Mouse (Mus musculus) midbrain, postnatal 0 days (tissue): ENCODE measurements around the gene Piwil4. TPM values are rescaled to one million over a fixed set of nuclear protein-coding genes. Genes with fewer than 3 reads are reported as not detected.

ENCODE experiments used
- ATAC-seq: fragments of 200-750 bp; cut with Nextera tagmentation; 2 replicates; pipeline ENCODE4 v1.8.0; 2017; ENCODE audit warnings: moderate number of reproducible peaks, mild to moderate bottlenecking, moderate TSS enrichment, moderate library complexity; ENCODE audit not compliant: low FRiP score
- DNase-seq: peaks from one replicate; pipeline ENCODE4 v3.0.0-alpha.2; 2015; ENCODE audit warnings: low spot score
- H3K27ac ChIP-seq: fragments of 300-500 bp; sonication (generic); 2 replicates; pipeline ENCODE4 v1.5.1; 2014; ENCODE audit warnings: low read depth, mild to moderate bottlenecking, low read length, mixed read lengths
- H3K27me3 ChIP-seq: fragments of 300-500 bp; sonication (generic); 2 replicates; pipeline ENCODE4 v1.6.1; 2014; ENCODE audit warnings: low read length, control low read depth, mixed read lengths; ENCODE audit not compliant: insufficient read depth
- H3K36me3 ChIP-seq: fragments of 300-500 bp; sonication (generic); 2 replicates; pipeline ENCODE4 v1.6.1; 2014; ENCODE audit warnings: low read length, control low read depth, mixed read lengths; ENCODE audit not compliant: insufficient read depth
- H3K4me1 ChIP-seq: fragments of 300-500 bp; sonication (generic); 2 replicates; pipeline ENCODE4 v1.6.1; 2014; ENCODE audit warnings: mild to moderate bottlenecking, control low read depth, antibody characterized with exemption, low read length, mixed read lengths; ENCODE audit not compliant: insufficient read depth
- H3K4me2 ChIP-seq: fragments of 300-500 bp; sonication (generic); 2 replicates; pipeline ENCODE4 v1.6.1; 2014; ENCODE audit warnings: low read depth, mild to moderate bottlenecking, low read length, mixed read lengths; ENCODE audit not compliant: poor library complexity, severe bottlenecking
- H3K4me3 ChIP-seq: fragments of 300-500 bp; sonication (generic); 2 replicates; pipeline ENCODE4 v1.5.1; 2014; ENCODE audit warnings: low read depth, mild to moderate bottlenecking, low read length, moderate library complexity
- H3K9ac ChIP-seq: fragments of 300-500 bp; sonication (generic); replicated peaks from 2 replicates; pipeline ENCODE4 v1.6.1; 2014; ENCODE audit warnings: mild to moderate bottlenecking, low read length, moderate library complexity, mixed read lengths; ENCODE audit not compliant: poor library complexity, severe bottlenecking
- H3K9me3 ChIP-seq: fragments of 300-500 bp; sonication (generic); 2 replicates; pipeline ENCODE4 v1.6.1; 2016; ENCODE audit warnings: low read length, control low read depth
- CTCF ChIP-seq: IDR thresholded peaks from 2 replicates; pipeline ENCODE4 v1.5.1; 2016; ENCODE audit warnings: antibody characterized with exemption, mild to moderate bottlenecking
- WGBS: fragments of 180-500 bp; shearing (Covaris S2); extraction: QIAGEN DNeasy Blood & Tissue Kit; methylation state at CpG from one replicate; pipeline ENCODE4 v1.1.7; 2014; 5-methylcytosine and 5-hydroxymethylcytosine counted together
- polyA plus RNA-seq: library from polyadenylated mRNA; unstranded; fragments of >200 nt; fragmentation: Nextera tagmentation; extraction: Ambion mirVana; gene quantifications from 2 replicates; pipeline ENCODE4 v1.2.1, GENCODE M21; 2015
- total RNA-seq: library from RNA; depleted of rRNA; stranded (reverse); fragments of >200 nt; gene quantifications from 2 replicates; pipeline ENCODE4 v1.2.3, GENCODE M21; 2014; rRNA removed

The Piwil4 gene
- total RNA-seq (0.94 and 1.3 TPM in 2 replicates), polyA plus RNA-seq (0.49 and 0.55 TPM in 2 replicates)

GRCm38 (mm10) chr9:14740151-14740924 is at the start of gene Piwil4:
Gene Piwil4 (minus strand): TSS chr9:14740733.
- H3K9ac ChIP-seq, result no peak within 1 kb of the TSS
- no peak within 1 kb of the TSS for H3K4me3 ChIP-seq
- H3K27ac ChIP-seq, result no peak within 1 kb of the TSS
- no peak within 1 kb of the TSS for H3K4me2 ChIP-seq
- H3K27me3 ChIP-seq, result no peaks in the 10 kb centered on the region
- no peaks in the 10 kb centered on the region for H3K9me3 ChIP-seq
- TF ChIP-seq CTCF, result no peak
- H3K4me1 ChIP-seq, result no peaks in the 10 kb centered on the region
- ATAC-seq, result no peak
- no peak for DNase-seq
- 87% methylated on average over 19 of the region's 19 CpGs for WGBS
- no peaks in the 10 kb centered on the region for H3K36me3 ChIP-seq

GRCm38 (mm10) chr9:14787356-14787755 is 46.8 kb upstream of the Piwil4 start:
- TF ChIP-seq CTCF, result no peak
- Histone ChIP-seq H3K9me3 (no peaks in the 10 kb centered on the region), H3K36me3 (peaks cover 5% of the 10 kb centered on the region; the same call in 1 of the 2 replicates), H3K27me3 (no peaks in the 10 kb centered on the region), H3K27ac (no peak overlapping the region), H3K4me1 (no peaks in the 10 kb centered on the region), H3K9ac (no peak overlapping the region), H3K4me3 (no peak overlapping the region), H3K4me2 (no peak overlapping the region)
- ATAC-seq (no peak), DNase-seq (no peak)
- WGBS, result 89% methylated on average over 6 of the region's 6 CpGs

DNA sequence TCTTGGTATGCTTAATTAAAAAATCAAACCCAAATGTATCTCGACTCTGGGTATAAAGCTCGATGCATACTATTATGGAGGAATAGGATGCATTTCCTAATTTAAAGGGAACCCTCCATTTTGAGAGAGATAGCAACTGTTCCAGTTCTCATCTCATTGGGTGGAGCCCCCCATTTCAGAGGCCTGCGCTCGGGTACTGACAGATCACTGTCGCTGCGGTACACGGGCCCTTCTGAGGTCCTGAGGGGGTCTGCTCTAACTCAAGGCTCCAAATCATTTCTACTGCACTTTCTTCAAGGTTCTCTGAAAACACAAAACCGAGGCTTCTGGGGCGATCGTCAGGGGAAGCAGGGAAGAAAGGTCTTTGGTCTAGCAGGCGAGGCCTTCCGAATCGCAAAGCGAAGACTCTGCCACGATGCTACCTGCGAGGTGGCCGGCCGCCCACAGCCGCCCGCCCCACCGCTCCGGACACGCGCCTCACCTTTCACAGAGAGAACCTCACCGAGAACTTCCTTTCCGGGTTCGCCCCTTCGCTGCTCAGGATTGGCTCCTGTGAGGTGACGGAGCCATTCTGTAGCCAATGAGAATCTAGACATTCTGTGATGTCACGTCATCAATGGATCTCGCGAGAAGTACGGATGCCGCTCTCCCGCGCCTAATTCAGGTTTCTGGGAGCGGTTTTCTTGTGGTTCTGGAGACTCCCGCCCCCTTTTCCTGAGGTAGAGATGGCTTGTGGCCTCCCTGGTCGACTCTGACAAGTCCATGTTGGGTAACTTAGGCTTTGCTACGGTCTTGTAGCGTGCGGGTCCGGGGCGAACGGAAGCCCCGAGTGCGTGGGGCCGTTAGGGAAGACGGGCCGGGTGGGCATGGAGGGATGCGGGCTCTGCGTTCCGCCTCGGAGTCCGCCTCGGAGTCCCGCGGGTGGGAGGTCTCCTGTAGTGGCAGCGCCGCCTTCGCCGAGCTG is 43.8 kb upstream of the Piwil4 start, which contains the start of the genes Mre11a and Ankrd49:
Mre11a (plus strand) TSS at position 616 of the 964 bp plus-strand sequence.
Ankrd49 (minus strand) TSS at position 818 of the 964 bp plus-strand sequence.
- peak; percentile 36; the same call in 1 of the 2 replicates for TF ChIP-seq CTCF
- H3K9ac ChIP-seq, result peak within 1 kb of the TSS; percentile 79
- peaks cover 13% of the 10 kb centered on the region for H3K36me3 ChIP-seq
- H3K4me3 ChIP-seq, result peak within 1 kb of the TSS; percentile 74
- H3K27ac ChIP-seq, result peak within 1 kb of the TSS; percentile 94
- ATAC-seq (peak; percentile 99), DNase-seq (peak; percentile 98)
- H3K4me1 ChIP-seq, result no peaks in the 10 kb centered on the region
- under 1% methylated on average over 62 of the region's 62 CpGs for WGBS
- no peaks in the 10 kb centered on the region for H3K27me3 ChIP-seq
- no peaks in the 10 kb centered on the region for H3K9me3 ChIP-seq
- H3K4me2 ChIP-seq, result peak within 1 kb of the TSS; percentile 84

GRCm38 (mm10) chr9:14778341-14778740 is 37.8 kb upstream of the Piwil4 start:
- TF ChIP-seq CTCF, result no peak
- ATAC-seq, result no peak
- no peak overlapping the region for H3K4me2 ChIP-seq
- H3K4me1 ChIP-seq, result no peaks in the 10 kb centered on the region
- no peak overlapping the region for H3K9ac ChIP-seq
- no peaks in the 10 kb centered on the region for H3K9me3 ChIP-seq
- WGBS, result 49% methylated on average over 13 of the region's 13 CpGs
- H3K27ac ChIP-seq, result no peak overlapping the region
- H3K27me3 ChIP-seq, result no peaks in the 10 kb centered on the region
- DNase-seq, result no peak
- H3K36me3 ChIP-seq, result peaks cover 10% of the 10 kb centered on the region
- no peak overlapping the region for H3K4me3 ChIP-seq

DNA sequence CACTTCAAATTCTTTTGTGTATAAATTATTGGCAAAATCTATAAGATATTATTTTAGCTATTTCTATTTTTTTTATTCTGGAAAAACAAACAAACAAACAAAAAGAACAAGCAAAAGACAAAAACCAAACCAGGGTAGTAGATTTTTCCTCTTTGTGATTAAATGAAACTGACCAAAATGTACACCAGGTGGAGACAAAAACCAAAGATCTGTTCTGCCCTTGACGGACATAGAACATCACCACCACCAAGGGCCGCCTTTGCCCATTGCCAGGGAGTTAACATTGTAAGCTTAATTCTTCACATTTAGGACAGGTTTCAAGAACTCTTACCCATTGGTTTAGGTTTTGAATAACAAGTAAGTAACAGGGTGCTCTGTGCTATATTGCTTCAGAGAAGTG is 33.3 kb upstream of the Piwil4 start:
- H3K4me2 ChIP-seq, result no peak overlapping the region
- peak; percentile 66 for TF ChIP-seq CTCF
- ATAC-seq (no peak), DNase-seq (peak; percentile 15)
- H3K36me3 ChIP-seq, result no peaks in the 10 kb centered on the region
- no peak overlapping the region for H3K4me3 ChIP-seq
- no peaks in the 10 kb centered on the region for H3K9me3 ChIP-seq
- 53% methylated on average over 2 of the region's 2 CpGs for WGBS
- H3K27me3 ChIP-seq, result no peaks in the 10 kb centered on the region
- H3K9ac ChIP-seq, result no peak overlapping the region
- H3K4me1 ChIP-seq, result 0 out of 2 replicates have a peak, but pooled peaks cover 6% of the 10 kb centered on the region
- no peak overlapping the region for H3K27ac ChIP-seq
